Mouse (Mus musculus): ENCODE measurements around the gene Ehd1. TPM values are rescaled to one million over a fixed set of nuclear protein-coding genes. Genes with fewer than 3 reads are reported as not detected.

The Ehd1 gene
- polyA plus RNA-seq, 2 experiments, result 38.0 to 81.6 TPM

- WGBS (ENCODE audit: insufficient replicate concordance), result 10% methylated on average over 5 of the region's 5 CpGs
- H3K9me3 ChIP-seq (ENCODE audit: control insufficient read depth, low read length), result no peaks in the 10 kb centered on the region
- H3K4me2 ChIP-seq (ENCODE audit: low read depth), result peak overlapping the region; percentile 52
- H3K27me3 ChIP-seq (ENCODE audit: control insufficient read depth, insufficient read depth, low read length), result no peaks in the 10 kb centered on the region
- TF ChIP-seq CTCF (IDR thresholded peaks at IDR 0.05; ENCODE audit: low read depth) (no peak), EP300 (IDR thresholded peaks at IDR 0.05; ENCODE audit: low read depth) (no peak)
- no peaks in the 10 kb centered on the region for H3K36me3 ChIP-seq (replicated peaks; ENCODE audit: control insufficient read depth, insufficient read depth, low read depth)
- no peak for ATAC-seq (ENCODE audit: insufficient read depth)
- peaks cover 12 to 19% of the 10 kb centered on the region in 2 experiments for H3K4me1 ChIP-seq (replicated peaks; ENCODE audit: control insufficient read depth in 2 of 2, insufficient read depth in 2 of 2, low read length in 1 of 2)
- no peak overlapping the region; the same call in 1 of the 2 replicates for H3K9ac ChIP-seq (replicated peaks)
- H3K27ac ChIP-seq, result no peak overlapping the region
- DNase-seq (ENCODE audit: low read depth in 3 of 3, low spot score in 3 of 3), result no peak
- H3K4me3 ChIP-seq (ENCODE audit: insufficient read depth in 1 of 2, low read depth in 2 of 2, low read length in 2 of 2), result no peak overlapping the region
Observed at GRCm38 (mm10) chr19:6331178-6331577, 54.7 kb downstream of the Ehd1 start.

DNA sequence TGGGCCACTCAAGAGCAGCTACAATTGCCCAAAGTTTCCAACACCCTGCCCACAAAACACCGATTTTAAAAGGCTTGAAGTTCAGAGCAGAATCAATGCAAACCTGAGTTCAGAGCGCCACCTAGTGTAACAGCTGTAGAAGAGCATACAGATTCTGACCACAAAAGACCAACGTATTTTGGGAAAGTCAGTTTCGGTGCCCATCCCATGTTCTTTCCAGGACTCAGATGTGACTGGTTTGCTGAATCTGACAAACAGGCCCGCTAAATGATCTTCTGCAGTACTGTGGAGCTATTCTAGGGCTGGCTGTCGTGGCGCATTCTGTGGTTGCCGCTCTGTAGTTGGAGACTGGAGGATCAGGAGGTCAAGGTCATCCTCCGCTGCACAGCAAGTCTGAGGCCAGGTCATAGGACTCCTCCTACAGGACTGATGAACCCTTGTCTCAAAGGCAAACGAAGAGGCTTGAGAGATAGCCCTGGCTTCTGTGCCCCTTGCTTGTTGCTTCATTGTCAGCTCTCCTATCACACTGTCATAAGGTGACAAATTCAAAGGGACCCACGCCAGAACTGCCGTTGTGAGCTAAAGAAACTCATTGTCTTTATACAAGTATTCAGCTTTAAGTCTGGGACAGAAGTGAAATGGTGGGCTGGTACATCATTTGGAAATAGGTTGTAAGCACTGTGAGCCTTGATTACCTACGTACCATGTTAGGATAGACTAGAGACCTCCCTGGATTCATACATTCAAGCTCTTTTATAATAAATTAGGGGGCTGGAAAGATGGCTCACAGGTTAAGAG lies 55.4 kb downstream of the Ehd1 start:
- H3K4me3 ChIP-seq (ENCODE audit: insufficient read depth in 1 of 2, low read depth in 2 of 2, low read length in 2 of 2), result 0 out of 4 replicates have a peak overlapping the region, but pooled peaks have one; percentile 16 to 26
- H3K27me3 ChIP-seq (ENCODE audit: control insufficient read depth, insufficient read depth, low read length), result no peaks in the 10 kb centered on the region
- TF ChIP-seq EP300 (IDR thresholded peaks at IDR 0.05; ENCODE audit: low read depth) (no peak), CTCF (IDR thresholded peaks at IDR 0.05; ENCODE audit: low read depth) (peak; percentile 93)
- peaks cover 13 to 24% of the 10 kb centered on the region in 2 experiments for H3K4me1 ChIP-seq (replicated peaks; ENCODE audit: control insufficient read depth in 2 of 2, insufficient read depth in 2 of 2, low read length in 1 of 2)
- peak overlapping the region; percentile 52 for H3K4me2 ChIP-seq (ENCODE audit: low read depth)
- H3K9ac ChIP-seq (replicated peaks), result no peak overlapping the region; the same call in 1 of the 2 replicates
- no peaks in the 10 kb centered on the region for H3K36me3 ChIP-seq (replicated peaks; ENCODE audit: control insufficient read depth, insufficient read depth, low read depth)
- WGBS (ENCODE audit: insufficient replicate concordance), result 23% methylated on average over 13 of the region's 13 CpGs
- H3K27ac ChIP-seq, result no peak overlapping the region
- DNase-seq (ENCODE audit: low read depth in 3 of 3, low spot score in 3 of 3) (peak; percentile 48 to 53 (median 51)), ATAC-seq (ENCODE audit: insufficient read depth) (no peak)
- H3K9me3 ChIP-seq (ENCODE audit: control insufficient read depth, low read length), result no peaks in the 10 kb centered on the region

GRCm38 (mm10) chr19:6333761-6334595 lies 57.5 kb downstream of the Ehd1 start:
- Histone ChIP-seq H3K4me3 (ENCODE audit: insufficient read depth in 1 of 2, low read depth in 2 of 2, low read length in 2 of 2) (peak overlapping the region; percentile 87 to 92), H3K9me3 (ENCODE audit: control insufficient read depth, low read length) (no peaks in the 10 kb centered on the region), H3K4me1 (replicated peaks; ENCODE audit: control insufficient read depth in 2 of 2, insufficient read depth in 2 of 2, low read length in 1 of 2) (peaks cover 13 to 24% of the 10 kb centered on the region in 2 experiments), H3K36me3 (replicated peaks; ENCODE audit: control insufficient read depth, insufficient read depth, low read depth) (peaks cover 4% of the 10 kb centered on the region), H3K4me2 (ENCODE audit: low read depth) (peak overlapping the region; percentile 100), H3K27me3 (ENCODE audit: control insufficient read depth, insufficient read depth, low read length) (no peaks in the 10 kb centered on the region), H3K27ac (peak overlapping the region; percentile 70), H3K9ac (replicated peaks) (peak overlapping the region; percentile 78)
- no peak for ATAC-seq (ENCODE audit: insufficient read depth)
- DNase-seq (ENCODE audit: low read depth in 3 of 3, low spot score in 3 of 3), result no peak
- TF ChIP-seq EP300 (IDR thresholded peaks at IDR 0.05; ENCODE audit: low read depth), result no peak
- TF ChIP-seq CTCF (IDR thresholded peaks at IDR 0.05; ENCODE audit: low read depth), result no peak
- 59% methylated on average over 9 of the region's 9 CpGs for WGBS (ENCODE audit: insufficient replicate concordance)

DNA sequence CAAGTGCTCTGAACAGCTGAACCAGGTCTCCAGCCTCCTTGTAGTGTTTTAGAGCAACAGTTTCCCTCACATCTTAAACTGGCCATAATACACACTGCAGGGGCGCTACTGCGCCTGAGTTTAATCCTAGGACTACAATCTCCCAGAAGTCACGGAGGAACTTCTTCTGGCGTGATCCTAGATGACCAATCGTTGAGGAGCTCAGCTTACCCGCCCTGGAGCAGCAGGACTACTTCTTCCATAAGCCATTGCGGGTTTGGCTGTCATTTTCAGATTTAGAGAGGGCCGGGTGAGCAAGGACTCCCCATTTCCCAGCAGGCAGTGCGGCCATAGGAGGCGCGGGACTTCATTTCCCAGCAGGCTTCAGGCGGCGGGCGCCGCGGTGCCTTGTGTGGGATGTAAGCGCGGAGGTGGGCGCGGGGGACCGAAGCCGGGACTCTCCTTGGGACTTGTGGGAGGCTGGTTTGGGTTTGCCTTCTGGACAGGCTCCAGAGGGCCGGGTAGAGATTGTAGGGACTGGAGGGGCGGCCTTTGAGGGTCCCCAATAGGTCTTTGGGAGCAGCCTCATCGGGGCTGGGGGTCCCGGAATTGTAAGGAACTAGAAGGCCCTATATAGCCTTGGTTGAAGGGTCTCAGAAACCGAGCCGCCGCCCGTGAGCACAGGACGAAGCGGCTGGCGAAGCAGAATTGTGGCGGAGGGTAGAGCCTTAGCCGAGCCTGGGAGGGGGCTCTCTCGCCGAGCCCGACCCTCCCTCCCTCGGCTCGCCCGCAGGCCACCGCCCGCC lies 58.3 kb downstream of the Ehd1 start, which contains the start of gene Men1:
Men1 (plus strand) TSS at position 307 of the 785 bp plus-strand sequence.
- Histone ChIP-seq H3K36me3 (replicated peaks; ENCODE audit: control insufficient read depth, insufficient read depth, low read depth) (peaks cover 6% of the 10 kb centered on the region), H3K9me3 (ENCODE audit: control insufficient read depth, low read length) (no peaks in the 10 kb centered on the region), H3K4me2 (ENCODE audit: low read depth) (peak within 1 kb of the TSS; percentile 100), H3K4me3 (ENCODE audit: insufficient read depth in 1 of 2, low read depth in 2 of 2, low read length in 2 of 2) (peak within 1 kb of the TSS; percentile 87 to 92), H3K4me1 (replicated peaks; ENCODE audit: control insufficient read depth in 2 of 2, insufficient read depth in 2 of 2, low read length in 1 of 2) (peaks cover 13 to 24% of the 10 kb centered on the region in 2 experiments), H3K27me3 (ENCODE audit: control insufficient read depth, insufficient read depth, low read length) (no peaks in the 10 kb centered on the region), H3K9ac (replicated peaks) (peak within 1 kb of the TSS; percentile 78), H3K27ac (peak within 1 kb of the TSS; percentile 70)
- ATAC-seq (ENCODE audit: insufficient read depth), result peak; percentile 87
- WGBS (ENCODE audit: insufficient replicate concordance), result under 1% methylated on average over 43 of the region's 43 CpGs
- peak; percentile 89 to 93 (median 91) for DNase-seq (ENCODE audit: low read depth in 3 of 3, low spot score in 3 of 3)
- TF ChIP-seq CTCF (IDR thresholded peaks at IDR 0.05; ENCODE audit: low read depth), result peak; percentile 46
- no peak for TF ChIP-seq EP300 (IDR thresholded peaks at IDR 0.05; ENCODE audit: low read depth)

Data from liver, embryonic 14.5 days (tissue).